Comparison of ENCODE assay signal across 8 mouse cellular contexts in genomic region chr3:138527667-138528231, GRCm38 (mm10). TPM values are rescaled to one million over a fixed set of nuclear protein-coding genes. Genes with fewer than 3 reads are reported as not detected.
A peak's percentile ranks its signal among the peaks of the same experiment; 100 is the strongest.
DNase-seq lines count a peak whose midpoint lies in the region; ATAC-seq and TF ChIP-seq lines count a peak whose summit lies in the region.

No protein-coding gene starts in this region.

- no peaks in the 10 kb centered on the region for H3K36me3 ChIP-seq in forebrain, embryonic 13.5 days (ENCODE audit: poor library complexity, severe bottlenecking)
- H3K36me3 ChIP-seq in lung, embryonic 15.5 days = no peaks in the 10 kb centered on the region
- no peaks in the 10 kb centered on the region for H3K36me3 ChIP-seq in thymus, adult 2 months (ENCODE audit: control insufficient read depth, insufficient read depth, low read length)

- H3K27ac ChIP-seq in forebrain, embryonic 13.5 days = peak overlapping the region; percentile 94
- H3K27ac ChIP-seq in lung, embryonic 15.5 days = peak overlapping the region; percentile 93
- H3K27ac ChIP-seq in olfactory bulb, adult 2 months (ENCODE audit: insufficient read depth, low read depth, low read length) = no peak overlapping the region
- no peak overlapping the region for H3K27ac ChIP-seq in thymus, adult 2 months (ENCODE audit: control insufficient read depth, insufficient read depth, low read length)

- H3K4me1 ChIP-seq in forebrain, embryonic 13.5 days = peaks cover 42% of the 10 kb centered on the region
- H3K4me1 ChIP-seq in lung, embryonic 15.5 days = peaks cover 46% of the 10 kb centered on the region
- peaks cover 10% of the 10 kb centered on the region for H3K4me1 ChIP-seq in olfactory bulb, adult 2 months (ENCODE audit: control insufficient read depth, insufficient read depth, low read length)
- peaks cover 7% of the 10 kb centered on the region for H3K4me1 ChIP-seq in thymus, adult 2 months (replicated peaks; ENCODE audit: control insufficient read depth, insufficient read depth, low read length)

- ATAC-seq in cerebellum, adult (ENCODE audit: insufficient number of reproducible peaks, low FRiP score, low TSS enrichment) = peak; percentile 64
- ATAC-seq in forebrain, embryonic 13.5 days = peak; percentile 66
- peak; percentile 71 for ATAC-seq in lung, embryonic 15.5 days (ENCODE audit: borderline replicate concordance, extremely low read depth, low FRiP score, low TSS enrichment)

- H3K9ac ChIP-seq in forebrain, embryonic 13.5 days = peak overlapping the region; percentile 94
- peak overlapping the region; percentile 96 for H3K9ac ChIP-seq in lung, embryonic 15.5 days

- no peak for TF ChIP-seq CTCF in olfactory bulb, adult 2 months (IDR thresholded peaks at IDR 0.05; ENCODE audit: insufficient read depth, low read depth, low read length)
- no peak for TF ChIP-seq CTCF in thymus, adult 2 months (IDR thresholded peaks at IDR 0.05; ENCODE audit: borderline replicate concordance, control insufficient read depth, extremely low read depth, insufficient read depth, low read length, poor library complexity)

- no peak for TF ChIP-seq POLR2A in olfactory bulb, adult 2 months (IDR thresholded peaks at IDR 0.05; ENCODE audit: insufficient read depth, low read depth, low read length)
- TF ChIP-seq POLR2A in thymus, adult 2 months (IDR thresholded peaks at IDR 0.05; ENCODE audit: control insufficient read depth, extremely low read depth, insufficient read depth, low read length, poor library complexity) = no peak

- 0% methylated on average over 26 of the region's 64 CpGs for WGBS in forebrain, embryonic 13.5 days
- WGBS in lung, embryonic 15.5 days = under 1% methylated on average over 48 of the region's 64 CpGs
- WGBS in olfactory bulb, adult 2 months = under 1% methylated on average over 63 of the region's 64 CpGs
- WGBS in thymus, adult 2 months = under 1% methylated on average over 59 of the region's 64 CpGs

- intact Hi-C loops in heart, postnatal 10 days (cut with DNase I) = loop anchor here (2.0 to 10.0 kb wide), 2 partner anchors 39 to 663 kb away; partner anchors contain the start of genes Dnajb14, H2afz and Metap1

- H3K27me3 ChIP-seq in forebrain, embryonic 13.5 days = no peaks in the 10 kb centered on the region
- H3K27me3 ChIP-seq in lung, embryonic 15.5 days = no peaks in the 10 kb centered on the region
- no peaks in the 10 kb centered on the region for H3K27me3 ChIP-seq in thymus, adult 2 months (ENCODE audit: control insufficient read depth, insufficient read depth, low read length)

- no peaks in the 10 kb centered on the region for H3K9me3 ChIP-seq in forebrain, embryonic 13.5 days (replicated peaks)
- no peaks in the 10 kb centered on the region for H3K9me3 ChIP-seq in lung, embryonic 15.5 days

- H3K4me3 ChIP-seq in forebrain, embryonic 13.5 days = peak overlapping the region; percentile 98
- peak overlapping the region; percentile 100 for H3K4me3 ChIP-seq in lung, embryonic 15.5 days
- peak overlapping the region; percentile 94 for H3K4me3 ChIP-seq in olfactory bulb, adult 2 months (ENCODE audit: insufficient read depth, low read depth, low read length)
- peak overlapping the region; percentile 94 for H3K4me3 ChIP-seq in thymus, adult 2 months (ENCODE audit: control insufficient read depth, insufficient read depth, low read length)

- H3K4me2 ChIP-seq in forebrain, embryonic 13.5 days = peak overlapping the region; percentile 71
- H3K4me2 ChIP-seq in lung, embryonic 15.5 days = peak overlapping the region; percentile 74

- DNase-seq in ES-CJ7 (ENCODE audit: low read depth, low spot score) = peak; percentile 71
- peak; percentile 81 to 83 for DNase-seq in heart, postnatal 10 days
- DNase-seq in kidney, postnatal 4 days = peak; percentile 80 to 88
- peak; percentile 57 for DNase-seq in thymus, adult 2 months

RNA-seq across cellular contexts. Expression of gene Eif4e, which starts 1.8 kb away (rescaled TPM):
- polyA plus RNA-seq in forebrain, embryonic 13.5 days (2015; fragmentation: Nextera tagmentation; extraction: Ambion mirVana) = 378 and 412 TPM in 2 replicates
- total RNA-seq in heart, postnatal 10 days (2021) = 100 to 1,000 TPM; 125 to 138 TPM
- polyA plus RNA-seq in lung, embryonic 15.5 days (2015; fragmentation: Nextera tagmentation; extraction: Ambion mirVana) = 343 and 357 TPM in 2 replicates
- polyA plus RNA-seq in olfactory bulb, adult 2 months (2012; ENCODE audit: insufficient read depth, insufficient read length, low replicate concordance, missing spikeins) = 280 TPM in 1 of 2 replicates, not detected in the other
- polyA plus RNA-seq in thymus, adult 2 months (2012; rRNA removed) = 20.1 and 25.1 TPM in 2 replicates

RNA-seq across cellular contexts. Expression of gene Metap1, which starts 38.4 kb away (rescaled TPM):
- 40.6 and 46.4 TPM in 2 replicates for polyA plus RNA-seq in forebrain, embryonic 13.5 days (2015; fragmentation: Nextera tagmentation; extraction: Ambion mirVana)
- 10 to 100 TPM; 45.3 to 45.5 TPM for total RNA-seq in heart, postnatal 10 days (2021)
- 44.2 and 46.3 TPM in 2 replicates for polyA plus RNA-seq in lung, embryonic 15.5 days (2015; fragmentation: Nextera tagmentation; extraction: Ambion mirVana)
- polyA plus RNA-seq in olfactory bulb, adult 2 months (2012; ENCODE audit: insufficient read depth, insufficient read length, low replicate concordance, missing spikeins) = not detected in 2 replicates
- polyA plus RNA-seq in thymus, adult 2 months (2012; rRNA removed) = 18.6 and 23.1 TPM in 2 replicates

Comparison
In these comparisons a context has a peak if more than half of its experiments do, and no peak if none do; other contexts are left out.
1. H3K27ac ChIP-seq: peak in forebrain, embryonic 13.5 days (single experiment) and lung, embryonic 15.5 days (single experiment); none in olfactory bulb, adult 2 months (single experiment) and thymus, adult 2 months (single experiment).
2. Peak in every context shown above with its lines, with median percentiles within 50 percentile points of each other: DNase-seq, ATAC-seq and H3K4me3 ChIP-seq.